10 mouse cellular contexts compared by ENCODE assay signal in genomic region chr12:102422065-102422464, GRCm38 (mm10). TPM values are rescaled to one million over a fixed set of nuclear protein-coding genes. Genes with fewer than 3 reads are reported as not detected.
DNase-seq lines count a peak whose midpoint lies in the region; ATAC-seq lines count a peak whose summit lies in the region.
"Had no signal": no experiment of that assay in that cellular context is flagged by ENCODE, and none has a peak within 500 bp of the region (broad histone marks: within the 10 kb centered on the region; RNA-seq: fewer than 3 reads in every experiment).

No protein-coding gene starts in this region.

- 0 out of 2 replicates have a peak, but pooled peaks have one; percentile 28 for ATAC-seq in hindbrain, embryonic 16.5 days
- ATAC-seq in hindbrain, embryonic 11.5 days (ENCODE audit: low FRiP score), result no peak

- 87% methylated on average over 6 of the region's 6 CpGs for WGBS in hindbrain, embryonic 16.5 days
- WGBS in hindbrain, embryonic 11.5 days, result 89% methylated on average over 6 of the region's 6 CpGs

- no peak overlapping the region for H3K4me2 ChIP-seq in hindbrain, embryonic 16.5 days (ENCODE audit: low read length)
- H3K4me2 ChIP-seq in hindbrain, embryonic 11.5 days (replicated peaks; ENCODE audit: low read depth, low read length), result no peak overlapping the region
- H3K4me2 ChIP-seq: liver, embryonic 13.5 days had no signal

- H3K9me3 ChIP-seq in hindbrain, embryonic 16.5 days (ENCODE audit: control insufficient read depth, low read length), result no peaks in the 10 kb centered on the region
- H3K9me3 ChIP-seq in hindbrain, embryonic 11.5 days (ENCODE audit: control insufficient read depth, low read length), result no peaks in the 10 kb centered on the region
- H3K9me3 ChIP-seq: liver, embryonic 13.5 days had no signal

- H3K4me1 ChIP-seq in hindbrain, embryonic 16.5 days (ENCODE audit: control insufficient read depth, insufficient read depth, low read depth, low read length), result peaks cover 4% of the 10 kb centered on the region; the same call in 1 of the 2 replicates
- H3K4me1 ChIP-seq in hindbrain, embryonic 11.5 days (replicated peaks; ENCODE audit: control insufficient read depth, insufficient read depth, low read length), result no peaks in the 10 kb centered on the region

- H3K4me3 ChIP-seq in hindbrain, embryonic 16.5 days (ENCODE audit: low read length), result no peak overlapping the region
- H3K4me3 ChIP-seq in hindbrain, embryonic 11.5 days (ENCODE audit: low read depth, low read length), result no peak overlapping the region
- H3K4me3 ChIP-seq: erythroblast, embryonic 14.5 days; liver, embryonic 13.5 days had no signal

- intact Hi-C loops in heart, postnatal 25 days (cut with DNase I), result no loop called here

- no peaks in the 10 kb centered on the region for H3K27me3 ChIP-seq in hindbrain, embryonic 16.5 days (replicated peaks; ENCODE audit: control insufficient read depth, insufficient read depth, low read length)
- H3K27me3 ChIP-seq in hindbrain, embryonic 11.5 days (ENCODE audit: control insufficient read depth, insufficient read depth, low read length), result no peaks in the 10 kb centered on the region
- H3K27me3 ChIP-seq: liver, embryonic 13.5 days had no signal

- H3K27ac ChIP-seq in hindbrain, embryonic 16.5 days (ENCODE audit: low read depth, low read length), result no peak overlapping the region
- H3K27ac ChIP-seq in hindbrain, embryonic 11.5 days (ENCODE audit: low read depth, low read length), result no peak overlapping the region
- H3K27ac ChIP-seq: liver, embryonic 13.5 days had no signal

- H3K36me3 ChIP-seq in hindbrain, embryonic 16.5 days (ENCODE audit: control insufficient read depth, insufficient read depth, low read length), result peaks cover 12% of the 10 kb centered on the region
- H3K36me3 ChIP-seq in hindbrain, embryonic 11.5 days (ENCODE audit: control insufficient read depth, insufficient read depth, low read length), result no peaks in the 10 kb centered on the region
- H3K36me3 ChIP-seq: liver, embryonic 13.5 days had no signal

- DNase-seq in hindbrain, embryonic 11.5 days (ENCODE audit: low spot score), result no peak
- DNase-seq in brain, adult 2 months (ENCODE audit: low read depth, low spot score), result peak; percentile 86
- DNase-seq in heart, postnatal 25 days (ENCODE audit: low spot score), result peak; percentile 65
- peak; percentile 94 for DNase-seq in lung, postnatal 36 days
- DNase-seq in layer of hippocampus, adult 8-10 months (ENCODE audit: low spot score in 2 of 2), result no peak
- DNase-seq in layer of hippocampus, postnatal 10 days (ENCODE audit: low spot score in 2 of 2), result no peak
- DNase-seq in neural tube, embryonic 10.5 days (ENCODE audit: extremely low spot score, low spot score), result no peak
- DNase-seq: liver, embryonic 13.5 days had no signal

- H3K9ac ChIP-seq in hindbrain, embryonic 16.5 days (ENCODE audit: low read depth, low read length), result no peak overlapping the region
- H3K9ac ChIP-seq in hindbrain, embryonic 11.5 days (ENCODE audit: low read depth, low read length), result no peak overlapping the region
- H3K9ac ChIP-seq: liver, embryonic 13.5 days had no signal

RNA-seq across cellular contexts. Expression of gene Lgmn, which starts 17.5 kb away (rescaled TPM):
- polyA plus RNA-seq in hindbrain, embryonic 16.5 days (2015; fragmentation: Nextera tagmentation; extraction: Ambion mirVana), result 127 and 141 TPM in 2 replicates
- 65.4 and 69.6 TPM in 2 replicates for polyA plus RNA-seq in hindbrain, embryonic 11.5 days (2014; fragmentation: Nextera tagmentation; extraction: Ambion mirVana)
- total RNA-seq in heart, postnatal 25 days (2021), result 10 to 100 TPM; 62.2 to 72.2 TPM
- total RNA-seq in layer of hippocampus, adult 8-10 months (2022), result 100 to 1,000 TPM in 2 of 4 experiments, 10 to 100 TPM in 2; 82.8 to 200 (median 127) TPM
- 100 to 1,000 TPM; 108 to 121 TPM for total RNA-seq in layer of hippocampus, postnatal 10 days (2021)

RNA-seq across cellular contexts. Expression of gene Golga5, which starts 46.9 kb away (rescaled TPM):
- polyA plus RNA-seq in hindbrain, embryonic 16.5 days (2015; fragmentation: Nextera tagmentation; extraction: Ambion mirVana), result 24.7 and 28.9 TPM in 2 replicates
- 31.5 and 36.8 TPM in 2 replicates for polyA plus RNA-seq in hindbrain, embryonic 11.5 days (2014; fragmentation: Nextera tagmentation; extraction: Ambion mirVana)
- 10 to 100 TPM; 23.8 to 24.4 TPM for total RNA-seq in heart, postnatal 25 days (2021)
- 10 to 100 TPM; 24.9 to 29.8 (median 26.9) TPM for total RNA-seq in layer of hippocampus, adult 8-10 months (2022)
- total RNA-seq in layer of hippocampus, postnatal 10 days (2021), result 10 to 100 TPM; 22.5 to 25.1 TPM

Comparison
In these comparisons a context has a peak if more than half of its experiments do, and no peak if none do; other contexts are left out.
1. DNase-seq: peak in brain, adult 2 months (single experiment), heart, postnatal 25 days (single experiment) and lung, postnatal 36 days (single experiment); none in hindbrain, embryonic 11.5 days (single experiment), layer of hippocampus, adult 8-10 months (0 of 2), layer of hippocampus, postnatal 10 days (0 of 2) and neural tube, embryonic 10.5 days (single experiment).